Mouse (Mus musculus): ENCODE data around the gene Gm3685. TPM values are rescaled to one million over a fixed set of nuclear protein-coding genes. Genes with fewer than 3 reads are reported as not detected.
"Not testable (repeated sequence)": the region's sequence is repeated elsewhere in the genome, so short reads cannot be mapped to it uniquely, and the experiment has no call there.

Gene Gm3685
- polyA plus RNA-seq (2015; fragmentation: Nextera tagmentation; extraction: Ambion mirVana): not detected in 2 replicates

DNA sequence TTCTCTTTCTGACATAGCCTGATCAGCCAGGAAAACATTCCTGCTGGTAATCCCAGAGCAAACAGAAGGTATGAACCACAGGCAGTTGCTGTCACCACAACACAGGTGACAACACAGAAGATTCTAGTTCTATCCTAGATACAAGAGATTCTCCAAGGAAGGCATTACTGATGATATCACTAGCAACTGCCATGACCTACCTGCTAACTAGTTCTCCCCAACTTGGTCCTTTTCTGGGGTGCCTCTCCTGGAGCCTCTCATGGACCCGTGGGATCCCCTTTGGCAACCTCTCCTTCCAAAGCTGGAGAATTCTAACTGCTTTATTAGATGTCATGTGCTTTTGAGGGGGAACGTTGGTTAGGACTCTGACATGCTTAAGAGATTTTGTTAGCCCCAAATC, at the start of gene Gm3685:
Gene Gm3685 (minus strand): TSS at position 101 of the 400 bp plus-strand sequence.
- WGBS: no CpG with 5 or more reads among the region's 2 CpGs
- H3K9me3 ChIP-seq (ENCODE audit: control insufficient read depth, low read length): not testable (repeated sequence)

DNA sequence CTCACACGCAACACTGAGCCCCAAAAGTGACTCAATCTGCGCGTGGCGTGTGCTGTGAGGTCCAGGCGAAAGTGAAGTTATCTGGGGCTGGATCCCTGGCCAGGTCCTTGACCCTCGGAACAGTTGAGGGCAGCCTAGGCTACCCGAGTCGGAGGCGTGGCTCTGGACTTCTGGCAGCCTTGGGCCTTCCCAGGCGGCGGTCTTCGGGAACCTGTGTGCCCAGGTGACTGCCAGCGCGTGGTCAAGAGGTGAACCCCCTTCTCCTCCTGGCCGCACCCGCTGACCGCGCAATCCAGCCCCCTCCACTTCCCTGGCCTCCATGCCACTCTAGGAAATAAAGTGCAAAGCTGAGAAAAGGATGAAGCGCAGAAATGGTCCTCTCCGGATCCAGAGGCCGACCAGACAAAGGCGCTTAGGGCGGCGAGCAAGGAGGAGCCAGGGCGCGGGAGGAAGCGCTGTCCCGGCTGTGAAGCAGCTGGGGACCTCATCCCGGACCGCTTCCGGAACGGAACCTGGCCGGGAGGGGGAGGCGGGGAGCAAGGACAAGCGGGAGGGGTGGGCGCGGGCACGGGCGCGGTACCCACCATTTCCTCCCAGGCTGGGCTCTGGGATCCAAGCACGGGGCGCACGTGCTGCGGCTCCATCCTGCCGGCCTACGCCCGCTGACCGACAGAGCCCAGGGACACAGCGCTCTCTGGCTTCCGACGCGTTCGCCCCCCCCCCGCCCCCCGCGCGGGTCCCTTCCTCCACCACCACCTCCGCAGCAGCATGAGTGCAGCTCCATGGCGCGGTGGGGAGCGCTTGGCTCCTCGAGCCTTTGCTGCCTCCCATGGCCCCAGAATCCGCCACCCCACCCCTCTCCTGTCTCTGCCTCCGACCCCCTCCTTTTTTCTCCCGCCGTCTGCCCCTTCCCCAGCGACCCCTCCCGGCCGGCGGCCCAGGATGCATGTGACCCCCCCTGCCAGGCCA, 17.7 kb downstream of the Gm3685 start, which contains the start of gene Gm10406:
Gene Gm10406 (minus strand): TSS at position 669 of the 969 bp plus-strand sequence.
- H3K4me3 ChIP-seq (ENCODE audit: low read length): peak within 1 kb of the TSS; percentile 47
- not testable (repeated sequence) for H3K27me3 ChIP-seq (ENCODE audit: control insufficient read depth, insufficient read depth, low read depth, low read length); H3K9me3 ChIP-seq (ENCODE audit: control insufficient read depth, low read length); H3K36me3 ChIP-seq (ENCODE audit: control insufficient read depth, insufficient read depth, low read length); H3K4me1 ChIP-seq (replicated peaks; ENCODE audit: control insufficient read depth, insufficient read depth, low read length); ATAC-seq (ENCODE audit: low read depth)
- H3K4me2 ChIP-seq (ENCODE audit: low read depth, low read length): peak within 1 kb of the TSS; percentile 67
- peak within 1 kb of the TSS; percentile 52; the same call in 1 of the 2 replicates for H3K27ac ChIP-seq (ENCODE audit: low read length)
- peak within 1 kb of the TSS; percentile 54 for H3K9ac ChIP-seq (ENCODE audit: low read length)
- 3% methylated on average over 35 of the region's 70 CpGs for WGBS

More for the DNA sequence above, at the start of gene Gm3685:
- not testable (repeated sequence) for H3K27me3 ChIP-seq (ENCODE audit: control insufficient read depth, insufficient read depth, low read depth, low read length); H3K4me3 ChIP-seq (ENCODE audit: low read length); H3K27ac ChIP-seq (ENCODE audit: low read length); H3K4me1 ChIP-seq (replicated peaks; ENCODE audit: control insufficient read depth, insufficient read depth, low read length); H3K4me2 ChIP-seq (ENCODE audit: low read depth, low read length); ATAC-seq (ENCODE audit: low read depth); H3K36me3 ChIP-seq (ENCODE audit: control insufficient read depth, insufficient read depth, low read length); H3K9ac ChIP-seq (ENCODE audit: low read length)

GRCm38 (mm10) chr14:7026274-7026673, 18.5 kb downstream of the Gm3685 start:
- H3K4me1 ChIP-seq (replicated peaks; ENCODE audit: control insufficient read depth, insufficient read depth, low read length); H3K4me2 ChIP-seq (ENCODE audit: low read depth, low read length); H3K9ac ChIP-seq (ENCODE audit: low read length); H3K4me3 ChIP-seq (ENCODE audit: low read length); H3K27ac ChIP-seq (ENCODE audit: low read length); H3K27me3 ChIP-seq (ENCODE audit: control insufficient read depth, insufficient read depth, low read depth, low read length); ATAC-seq (ENCODE audit: low read depth); H3K9me3 ChIP-seq (ENCODE audit: control insufficient read depth, low read length); H3K36me3 ChIP-seq (ENCODE audit: control insufficient read depth, insufficient read depth, low read length): not testable (repeated sequence)
- under 1% methylated on average over 7 of the region's 9 CpGs for WGBS

Other genes with a start within 250 kb of the Gm3685 start
- gene Gm3642, start 204.7 kb downstream of the Gm3685 start, polyA plus RNA-seq (2015; fragmentation: Nextera tagmentation; extraction: Ambion mirVana): not detected in 2 replicates
- gene Gm3667, start 155.0 kb downstream of the Gm3685 start, polyA plus RNA-seq (2015; fragmentation: Nextera tagmentation; extraction: Ambion mirVana): 0.73 and 0.74 TPM in 2 replicates
- not detected in 2 replicates for gene Gm6356, start 71.2 kb downstream of the Gm3685 start, polyA plus RNA-seq (2015; fragmentation: Nextera tagmentation; extraction: Ambion mirVana)
- 0.34 and 0.36 TPM in 2 replicates for gene Gm10406, start 17.5 kb downstream of the Gm3685 start, polyA plus RNA-seq (2015; fragmentation: Nextera tagmentation; extraction: Ambion mirVana)
- 0.39 and 0.79 TPM in 2 replicates for gene Gm3696, start 55.7 kb upstream of the Gm3685 start, polyA plus RNA-seq (2015; fragmentation: Nextera tagmentation; extraction: Ambion mirVana)
- gene Gm6676, start 80.4 kb upstream of the Gm3685 start, polyA plus RNA-seq (2015; fragmentation: Nextera tagmentation; extraction: Ambion mirVana): not detected in 2 replicates
- gene Gm3512, start 129.6 kb upstream of the Gm3685 start, polyA plus RNA-seq (2015; fragmentation: Nextera tagmentation; extraction: Ambion mirVana): 2.8 and 3.1 TPM in 2 replicates
- gene Gm16434, start 149.6 kb upstream of the Gm3685 start, polyA plus RNA-seq (2015; fragmentation: Nextera tagmentation; extraction: Ambion mirVana): not detected in 2 replicates
- not detected in 2 replicates for gene Gm3727, start 219.7 kb upstream of the Gm3685 start, polyA plus RNA-seq (2015; fragmentation: Nextera tagmentation; extraction: Ambion mirVana)